Mouse (Mus musculus) CD4-positive, CD25-positive, alpha-beta regulatory T cell, adult 2 months (primary cell): ENCODE results near the gene Clstn2.

ENCODE experiments used
- DNase-seq: peaks from one replicate; pipeline ENCODE4 v3.0.0-alpha.2; 2012; ENCODE audit warnings: low read depth, low spot score

The Clstn2 gene

DNA sequence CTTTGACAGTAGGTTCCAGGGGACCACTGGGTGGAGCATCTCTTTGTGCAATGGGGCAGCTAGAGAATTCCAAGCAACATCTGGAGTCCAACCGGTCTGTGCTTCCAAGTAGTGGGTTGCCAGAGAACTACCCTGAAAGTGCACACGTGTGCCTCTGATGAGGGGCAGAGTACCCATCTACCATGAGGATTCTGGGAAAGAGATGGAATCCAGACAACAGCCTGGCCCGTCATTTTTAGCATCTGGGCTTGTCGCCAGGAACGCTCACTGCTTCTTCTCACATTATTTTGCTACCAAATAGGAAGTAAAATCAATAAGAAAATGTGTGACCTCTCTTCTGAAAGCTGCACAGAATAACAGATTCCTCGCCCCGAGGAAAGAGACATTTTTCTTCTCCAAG lies 462.1 kb downstream of the Clstn2 start:
- no peak for DNase-seq

DNA sequence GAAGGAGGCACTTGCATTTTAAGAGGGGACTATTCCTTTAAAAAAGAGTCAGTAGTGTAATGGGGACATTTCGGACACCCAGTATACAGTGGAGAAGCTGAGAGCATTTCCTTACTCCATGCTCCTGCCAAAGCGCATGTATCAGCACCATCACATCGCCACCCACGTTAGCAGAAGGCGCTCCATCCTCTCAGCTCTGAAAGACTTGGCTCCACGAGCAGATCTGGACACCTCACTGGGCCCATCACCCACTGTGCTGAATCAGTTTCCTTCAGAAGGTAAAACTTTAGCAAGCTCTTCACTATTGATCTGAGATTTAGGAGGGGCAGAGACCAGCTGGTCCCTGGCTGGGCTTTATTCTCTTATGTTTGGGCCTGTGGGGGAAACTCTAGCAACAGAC lies 469.9 kb downstream of the Clstn2 start:
- DNase-seq, result no peak

DNA sequence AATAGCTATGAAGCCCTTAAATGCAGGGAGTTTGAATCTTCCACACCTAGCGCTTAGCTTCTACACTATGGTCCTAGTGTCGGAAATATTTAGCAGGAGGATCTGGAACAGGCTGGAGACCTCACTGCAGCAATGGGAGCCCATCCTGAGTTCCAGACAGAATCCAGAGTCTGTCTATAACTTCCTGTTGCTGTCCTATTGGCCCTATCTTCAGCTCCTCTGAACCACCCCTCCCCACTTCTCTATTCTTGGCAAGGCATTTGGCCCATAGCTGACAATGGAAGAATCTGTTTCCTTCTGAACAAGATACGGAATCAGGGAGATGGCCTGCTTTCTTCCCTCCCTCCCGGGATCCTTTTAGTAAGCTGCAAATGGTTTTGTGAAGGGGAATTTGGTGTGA lies 488.6 kb downstream of the Clstn2 start:
- no peak for DNase-seq

DNA sequence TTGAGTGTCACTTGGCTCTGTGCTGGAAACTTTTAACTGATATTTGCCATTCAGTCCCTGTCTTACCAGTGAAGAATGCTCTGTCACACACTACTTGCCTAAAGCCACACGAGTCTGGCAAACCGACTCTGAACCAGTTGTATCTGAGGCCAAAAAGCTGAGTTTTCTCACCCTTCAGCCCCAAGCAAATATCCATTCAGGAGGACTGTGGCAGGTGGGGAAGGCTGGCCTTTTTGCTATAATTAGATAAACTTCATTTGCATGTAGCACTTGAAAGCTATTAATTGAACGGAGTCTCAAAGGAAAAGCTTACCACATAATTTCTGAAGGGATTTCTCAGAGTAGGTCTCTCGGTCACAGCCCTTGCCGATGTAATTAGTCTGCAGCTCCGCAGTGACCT lies 491.6 kb downstream of the Clstn2 start:
- DNase-seq, result no peak

DNA sequence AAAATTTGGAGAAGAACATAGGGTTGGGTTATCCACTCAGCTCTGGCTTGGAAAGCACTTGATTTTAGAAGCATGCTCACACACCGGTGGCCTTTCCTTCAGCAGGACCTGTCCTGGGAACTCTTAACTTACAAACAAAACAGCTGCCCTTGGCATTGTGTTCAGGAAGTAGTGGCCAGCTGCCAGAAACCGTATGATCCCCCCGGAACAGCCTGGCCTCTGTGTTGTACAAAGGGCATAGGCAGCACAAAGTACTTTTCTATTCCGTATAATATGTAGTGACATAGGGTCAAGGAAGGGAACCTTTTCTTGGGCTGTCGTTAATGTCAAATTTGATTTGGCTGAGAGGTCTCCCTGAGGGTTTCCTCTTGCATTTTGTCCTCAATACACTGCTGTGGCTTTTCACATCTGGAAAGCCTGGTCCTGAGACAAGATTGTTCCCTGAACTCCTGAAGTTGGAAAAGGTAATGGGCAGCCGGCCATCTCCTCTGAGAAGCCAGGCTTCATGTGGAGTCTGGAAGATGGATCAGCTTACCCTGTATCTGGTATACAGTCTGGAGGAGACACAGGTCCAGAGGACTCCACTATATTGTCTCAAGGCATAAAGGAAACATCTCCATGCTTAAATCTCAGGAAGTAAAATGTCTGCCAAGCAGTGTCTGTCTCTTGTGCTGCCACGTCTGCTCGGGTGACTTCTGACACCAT lies 494.8 kb downstream of the Clstn2 start:
- DNase-seq, result no peak

DNA sequence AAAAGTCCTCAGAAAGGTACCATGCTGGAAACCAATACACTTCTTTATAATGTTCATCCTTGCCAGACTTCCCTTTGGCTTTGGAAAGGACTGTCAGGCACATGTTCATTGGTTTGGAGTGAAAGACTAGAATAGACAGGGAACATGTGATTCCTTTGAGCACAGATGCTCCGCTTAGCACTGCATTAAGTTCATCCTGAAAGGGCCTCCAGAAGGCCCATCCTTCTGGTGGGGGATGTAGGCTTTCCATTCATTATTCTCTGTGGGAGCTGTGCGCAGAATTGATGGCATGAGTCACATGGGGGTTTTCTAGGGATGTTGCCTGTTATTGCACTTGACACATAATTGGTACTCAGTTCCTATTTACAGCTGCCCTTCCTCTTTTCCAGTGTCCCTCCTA lies 498.8 kb downstream of the Clstn2 start:
- no peak for DNase-seq

DNA sequence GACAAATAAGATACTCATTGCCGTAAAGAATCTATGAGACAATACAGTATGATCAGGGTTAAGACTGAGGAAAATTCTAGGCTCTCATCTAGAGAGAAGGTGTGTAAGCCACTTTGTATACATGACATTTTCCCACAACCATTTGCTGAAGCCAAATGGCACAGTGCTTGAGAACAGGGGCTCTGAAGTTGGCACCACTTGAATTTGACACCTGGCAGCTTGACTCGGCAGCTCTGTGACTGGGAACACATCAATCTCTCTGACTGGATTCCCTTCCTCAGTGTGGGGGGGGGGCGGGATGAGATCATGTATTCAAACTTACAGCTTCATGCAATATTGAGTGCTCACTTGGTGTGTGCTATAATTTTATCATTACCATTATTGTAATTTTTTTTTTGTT lies 499.7 kb downstream of the Clstn2 start:
- no peak for DNase-seq

DNA sequence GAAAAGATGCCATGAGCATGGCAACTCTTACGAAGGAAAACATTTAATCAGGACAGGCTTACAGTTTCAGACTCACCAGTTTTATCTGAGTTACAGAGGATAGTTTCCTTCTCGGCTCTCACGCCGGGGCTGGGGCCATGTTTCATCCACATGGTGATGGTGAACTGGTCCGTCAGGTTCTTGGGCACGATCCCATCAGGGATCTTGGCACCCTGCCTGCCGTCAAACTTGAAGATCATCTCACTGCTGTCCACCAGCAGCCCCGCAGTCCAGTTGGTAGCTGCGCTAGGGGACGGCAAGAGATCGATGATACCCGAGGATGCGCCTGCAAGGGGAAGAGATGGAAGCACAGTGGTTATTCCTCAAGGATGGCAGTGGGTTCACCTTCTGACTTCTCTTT lies 500.4 kb downstream of the Clstn2 start:
- no peak for DNase-seq

DNA sequence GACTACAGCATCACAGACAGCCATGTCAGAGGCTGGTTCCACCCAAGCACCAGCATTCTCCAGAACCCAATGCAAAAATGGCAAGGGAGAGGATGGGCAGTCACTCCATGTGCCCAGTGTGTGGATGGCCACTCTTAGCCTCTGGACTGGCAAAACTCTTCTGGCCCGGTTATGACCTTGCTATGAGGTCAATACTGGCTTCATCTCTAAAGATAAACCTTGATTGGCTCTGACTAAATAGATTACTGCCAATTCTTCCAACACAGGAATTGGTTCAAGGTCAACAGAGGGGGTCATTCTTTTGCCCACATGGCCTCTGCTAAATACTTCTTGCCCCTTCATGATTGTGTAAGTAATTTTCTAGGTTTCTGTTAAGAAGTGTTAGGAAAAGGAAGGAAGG lies 505.1 kb downstream of the Clstn2 start:
- no peak for DNase-seq

DNA sequence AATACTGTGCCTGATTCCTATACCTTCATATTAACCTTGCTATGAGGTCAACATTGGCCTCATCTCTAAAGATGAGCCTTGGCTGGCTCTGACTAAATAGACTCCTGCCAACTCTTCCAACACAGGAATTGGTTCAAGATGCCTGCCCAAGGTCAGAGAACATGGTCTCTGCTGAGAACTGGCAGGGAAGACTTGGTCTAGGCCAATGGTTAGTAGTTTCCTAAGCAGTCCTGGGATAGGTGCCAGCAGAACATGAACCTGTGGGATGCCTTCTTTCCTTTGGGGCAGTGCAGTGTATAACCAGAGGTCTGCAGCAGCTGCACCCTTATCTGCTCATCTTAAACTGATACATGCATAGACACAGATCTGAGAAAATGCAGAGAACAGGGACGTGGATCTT lies 505.7 kb downstream of the Clstn2 start:
- no peak for DNase-seq

DNA sequence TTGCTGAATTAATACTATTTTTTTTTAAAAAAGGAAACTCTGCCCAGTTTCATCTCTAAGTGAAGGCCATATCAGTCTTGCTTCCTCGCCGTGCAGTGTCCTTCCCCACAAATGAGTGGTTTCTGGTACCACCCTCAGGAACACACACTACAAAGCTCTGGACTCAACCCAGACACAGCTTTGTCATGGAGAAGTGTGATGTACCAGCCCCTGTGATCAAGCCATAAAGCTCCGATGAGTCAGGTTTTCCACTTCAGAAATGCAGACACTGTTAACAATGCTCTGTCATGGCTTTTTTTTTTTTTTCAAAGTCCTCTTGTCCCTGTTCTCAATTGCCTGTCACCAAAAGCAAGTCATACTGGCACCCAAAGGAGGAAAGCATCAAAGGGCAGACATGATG lies 507.4 kb downstream of the Clstn2 start:
- no peak for DNase-seq

DNA sequence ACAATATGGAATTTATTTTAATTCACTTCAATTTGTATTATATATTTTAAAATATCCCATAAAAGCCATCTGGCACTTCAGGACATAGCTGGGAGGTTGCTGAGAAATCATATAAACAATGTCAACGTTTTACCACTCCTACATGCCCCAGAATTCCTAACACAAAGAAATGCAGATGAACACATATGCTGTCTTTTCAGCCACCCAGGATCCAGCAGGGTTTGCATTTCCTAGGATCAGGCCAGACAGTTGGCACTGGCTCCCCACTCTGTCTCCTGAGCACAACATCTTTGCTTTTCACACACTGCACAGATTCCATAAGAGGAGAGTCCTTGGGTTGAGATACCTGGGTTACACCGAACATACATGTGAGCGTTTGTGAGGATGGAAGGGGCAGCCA lies 508.1 kb downstream of the Clstn2 start:
- no peak for DNase-seq

DNA sequence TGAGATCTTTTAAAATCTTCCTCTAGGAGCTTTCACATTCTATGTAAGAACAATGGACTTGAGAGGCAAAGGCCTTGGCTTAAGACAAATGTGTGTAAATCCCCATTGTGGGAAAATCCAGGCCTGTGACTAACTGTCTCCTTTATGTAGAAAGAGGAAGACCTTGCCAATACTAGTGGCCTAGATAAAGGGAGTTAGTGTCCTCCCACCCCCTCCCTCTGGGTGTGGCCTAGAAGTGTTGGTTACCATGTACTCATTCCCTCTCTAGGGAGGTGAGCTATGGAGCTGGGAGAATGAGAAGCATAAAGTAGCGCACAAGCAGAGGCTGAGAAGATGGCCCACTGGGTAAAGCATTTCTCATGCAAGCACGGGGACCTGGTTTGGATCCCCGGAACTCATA lies 512.2 kb downstream of the Clstn2 start:
- DNase-seq, result no peak

DNA sequence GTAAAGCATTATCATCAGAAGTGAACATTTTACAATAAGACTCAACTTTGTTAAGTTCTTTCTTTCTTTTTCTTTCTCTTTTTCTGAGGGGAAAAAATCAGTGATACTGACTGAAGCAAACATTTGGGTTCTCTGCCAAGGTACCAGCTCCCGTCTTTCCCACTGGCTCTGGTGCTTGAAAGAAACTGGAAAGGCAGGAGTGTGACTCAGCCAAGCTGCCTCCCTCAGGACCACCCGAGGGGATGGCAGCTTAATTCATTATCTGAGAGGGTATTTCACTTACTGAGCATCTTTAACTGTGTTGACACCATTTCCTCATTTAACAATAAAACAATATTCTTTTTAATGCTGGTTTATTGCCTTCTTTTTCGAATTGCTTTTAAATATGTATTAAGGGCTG lies 516.0 kb downstream of the Clstn2 start:
- DNase-seq, result no peak

DNA sequence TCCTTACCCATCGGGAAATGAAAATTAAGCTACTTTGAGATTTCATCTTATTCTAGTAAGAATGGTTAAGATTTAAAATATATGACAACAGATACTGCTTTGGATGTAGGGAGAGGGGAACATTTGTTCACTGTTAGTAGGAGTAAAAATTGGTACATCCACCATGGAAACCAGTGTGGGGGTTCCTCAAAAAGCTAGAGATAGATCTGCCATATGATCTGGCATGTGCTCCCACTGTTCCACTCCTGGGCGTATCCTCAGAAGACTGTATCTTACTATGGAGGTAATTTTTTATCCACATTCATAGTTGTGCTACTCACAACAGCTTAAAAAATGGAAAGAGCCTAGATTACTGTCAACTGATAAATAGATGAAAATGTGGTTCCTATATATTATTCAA lies 518.3 kb downstream of the Clstn2 start:
- DNase-seq, result no peak

DNA sequence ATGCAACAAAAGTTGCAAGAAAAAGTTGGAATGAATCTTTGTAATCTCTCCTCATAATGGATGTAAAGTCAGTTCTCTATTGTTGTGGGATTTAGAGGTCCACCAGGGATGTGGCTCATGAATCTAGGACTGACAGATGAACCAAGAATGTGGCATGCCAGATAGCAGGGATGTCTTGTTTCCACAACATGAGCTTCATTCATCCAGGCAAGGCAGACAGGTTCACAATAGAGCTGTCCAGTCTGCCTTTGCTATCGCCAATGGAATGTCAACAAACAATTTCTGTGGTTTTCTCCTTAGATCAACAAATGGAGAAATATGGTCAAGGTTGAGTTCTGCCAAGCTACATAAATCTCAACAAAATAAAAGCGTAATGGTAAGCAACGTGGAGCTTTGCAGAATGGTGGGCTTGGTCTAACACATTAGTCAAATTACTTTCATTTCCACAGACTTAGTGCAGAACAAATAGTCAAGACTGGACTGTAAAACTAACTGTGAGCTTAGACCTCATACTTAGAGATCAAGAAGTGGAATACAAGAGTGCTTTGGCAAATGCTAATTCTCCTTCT lies 520.6 kb downstream of the Clstn2 start:
- DNase-seq, result no peak

DNA sequence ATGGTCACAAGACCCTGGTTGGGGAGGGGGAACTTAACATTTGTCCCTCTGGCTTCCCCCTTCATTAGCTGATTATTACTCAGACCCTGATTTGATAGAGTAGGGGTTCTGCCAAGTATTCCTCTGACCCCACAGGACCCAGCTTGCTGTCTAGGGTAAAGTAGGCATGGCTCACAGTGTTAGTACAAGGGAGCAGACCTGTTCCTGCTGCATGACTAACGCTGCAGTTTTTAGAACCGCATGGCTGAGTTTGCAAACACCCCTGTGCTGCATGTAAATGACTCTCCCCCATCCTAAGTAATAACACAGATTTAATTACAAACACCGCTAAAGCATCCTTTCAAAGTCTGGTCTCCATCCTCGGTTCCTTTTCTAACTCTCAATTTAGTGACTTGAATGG lies 531.6 kb downstream of the Clstn2 start:
- DNase-seq, result no peak

DNA sequence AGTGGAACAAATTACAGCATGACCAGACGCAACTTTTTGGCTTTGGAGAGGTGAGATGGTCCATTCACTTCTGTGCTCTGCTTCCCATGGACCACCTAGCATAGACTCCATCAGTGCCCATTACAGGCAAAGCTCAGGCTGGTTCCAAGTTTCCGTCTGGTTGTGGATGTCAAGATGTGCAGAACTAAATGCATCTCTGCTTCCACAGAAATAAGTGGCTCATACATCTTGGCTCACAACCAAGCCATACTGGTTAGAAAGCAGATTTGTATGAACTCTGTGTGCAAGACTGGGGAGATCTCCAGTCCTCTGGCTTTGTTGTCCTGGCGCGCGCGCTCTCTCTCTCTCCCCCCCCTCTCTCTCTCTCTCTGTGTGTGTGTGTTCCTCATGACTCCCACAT lies 537.9 kb downstream of the Clstn2 start:
- DNase-seq, result no peak

DNA sequence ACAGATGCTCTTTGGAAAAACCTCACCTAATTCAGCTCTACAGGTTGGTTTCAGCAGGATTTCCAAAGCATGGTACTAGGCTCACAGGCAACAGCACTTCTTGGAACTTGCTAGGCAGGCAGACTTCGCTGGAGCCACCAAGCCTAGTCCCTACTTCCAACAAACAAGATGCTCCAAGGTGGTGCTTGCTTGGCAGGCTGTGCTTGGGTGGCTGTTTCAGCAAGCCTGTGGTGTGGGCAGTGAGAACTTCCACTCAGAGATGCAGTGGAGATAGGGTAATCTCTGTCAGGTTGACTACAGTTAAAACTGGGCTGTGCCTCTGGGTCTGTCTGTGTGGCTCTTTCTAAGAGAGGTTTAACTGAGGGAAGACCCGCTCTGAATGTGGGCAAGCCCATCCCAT lies 541.4 kb downstream of the Clstn2 start:
- DNase-seq, result no peak

DNA sequence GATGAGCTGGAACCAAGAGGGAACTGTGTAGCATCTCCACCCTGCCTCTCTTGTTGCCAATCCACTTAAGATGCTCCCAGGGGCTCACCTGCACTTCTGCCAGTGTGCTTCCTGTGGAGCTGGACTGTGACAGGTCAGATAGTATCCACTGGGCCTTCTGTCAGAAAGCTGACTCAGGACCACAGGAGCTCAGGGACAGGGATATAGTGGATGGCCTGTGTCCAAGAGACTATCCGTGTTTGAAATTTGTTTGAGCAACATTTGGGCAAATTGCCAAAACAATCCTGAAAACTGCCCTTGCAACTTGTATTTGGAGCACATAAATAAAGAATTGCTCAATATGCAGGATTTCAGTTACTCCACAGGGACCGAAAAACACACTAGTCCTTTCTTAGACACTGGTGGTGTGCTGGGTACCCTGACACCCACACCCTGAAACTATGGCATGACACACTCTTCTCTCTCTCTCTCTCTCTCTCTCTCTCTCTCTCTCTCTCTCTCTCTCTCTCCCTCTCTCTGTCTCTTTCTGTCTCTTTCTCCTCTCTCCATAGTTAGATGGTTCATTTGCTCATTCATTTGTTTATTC lies 542.3 kb downstream of the Clstn2 start:
- no peak for DNase-seq

DNA sequence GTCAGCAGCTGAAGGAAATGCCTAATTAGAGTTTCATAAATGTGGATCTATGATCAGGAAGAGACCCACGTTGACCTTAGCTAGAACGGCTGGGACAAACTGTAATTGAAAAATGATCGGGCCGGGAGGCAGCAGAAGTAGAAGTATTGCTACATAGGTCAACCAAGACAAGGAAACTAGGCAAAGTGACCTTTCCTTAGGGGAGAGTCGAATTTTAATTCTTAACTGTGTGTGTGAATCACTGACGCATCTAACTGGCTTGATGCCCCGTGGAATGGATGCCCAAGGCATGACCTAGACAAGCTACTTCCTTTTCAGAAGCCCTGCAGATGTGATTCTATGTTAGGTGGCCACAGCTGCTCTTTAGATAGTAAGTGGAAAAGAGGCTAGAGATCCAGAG lies 546.2 kb downstream of the Clstn2 start:
- no peak for DNase-seq

DNA sequence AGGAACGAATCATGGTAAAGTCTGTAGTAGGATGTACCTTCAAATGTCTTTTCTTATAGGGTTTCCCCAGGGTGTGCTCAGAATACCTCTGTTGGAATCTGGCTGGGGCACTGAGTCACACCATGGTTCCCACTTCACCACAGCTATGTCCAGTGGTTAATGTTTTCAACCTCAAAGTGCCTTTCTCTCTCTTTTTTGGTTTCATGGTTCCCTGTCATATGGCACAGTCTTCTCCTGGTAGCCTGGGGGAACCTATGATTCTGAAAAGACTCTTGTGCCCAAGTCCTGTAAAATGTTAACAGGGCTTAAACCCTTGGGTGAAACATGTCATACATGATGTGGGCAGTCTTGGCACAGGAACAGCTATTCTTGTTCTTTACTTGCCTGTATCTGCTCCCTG lies 551.8 kb downstream of the Clstn2 start:
- DNase-seq, result no peak

DNA sequence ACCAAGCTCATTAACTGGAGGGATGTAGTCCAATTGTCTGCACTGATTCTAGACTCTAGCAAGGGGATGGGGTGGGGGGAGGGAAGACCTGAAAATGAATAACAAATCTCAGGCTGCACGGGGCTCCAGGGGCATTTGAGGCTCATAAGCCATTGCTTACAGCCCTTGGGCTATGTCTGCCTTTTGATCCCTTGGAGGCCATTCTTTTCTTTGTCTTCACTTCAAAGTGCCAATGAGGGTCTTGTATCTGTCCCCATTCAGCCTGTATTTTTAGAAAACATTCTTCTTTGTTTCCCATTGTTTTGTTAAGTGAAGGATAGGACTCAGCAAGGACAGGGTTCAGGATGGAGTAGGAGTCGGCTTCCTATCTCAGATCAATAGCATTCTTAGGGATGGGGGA lies 556.0 kb downstream of the Clstn2 start:
- DNase-seq, result no peak

DNA sequence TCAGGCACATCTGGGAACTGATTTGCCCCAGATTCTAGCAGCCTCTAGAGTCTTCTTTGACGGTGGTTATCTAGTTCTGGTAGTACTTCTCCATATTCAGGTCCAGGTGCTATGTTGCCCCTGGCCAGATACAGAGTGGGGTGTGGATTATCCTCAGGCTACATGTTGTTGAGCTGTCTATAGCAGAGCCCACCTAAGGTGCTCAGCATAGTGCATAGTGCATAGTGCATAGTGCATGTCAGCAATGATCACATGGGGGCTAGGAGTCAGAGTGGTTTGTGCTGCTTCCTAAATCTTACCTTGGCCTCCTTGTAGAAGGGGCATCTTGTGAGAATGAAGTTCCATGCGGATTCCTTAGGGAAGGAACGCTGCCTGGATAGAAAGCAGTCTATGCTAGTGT lies 556.5 kb downstream of the Clstn2 start:
- no peak for DNase-seq
